Mouse (Mus musculus): Measurements from ENCODE around the gene Rwdd1. TPM values are rescaled to one million over a fixed set of nuclear protein-coding genes. Genes with fewer than 3 reads are reported as not detected.

The Rwdd1 gene
- polyA plus RNA-seq, 1 experiment from 2014 or later = 29.9 TPM

Other genes with a start within 250 kb of the Rwdd1 start
- not detected in 2 replicates for gene Sult3a2, start 232.9 kb downstream of the Rwdd1 start, polyA plus RNA-seq (2015; fragmentation: Nextera tagmentation; extraction: Ambion mirVana)
- not detected in 2 replicates for gene Sult3a1, start 161.9 kb downstream of the Rwdd1 start, polyA plus RNA-seq (2015; fragmentation: Nextera tagmentation; extraction: Ambion mirVana)
- 0.06 TPM in 1 of 2 replicates, not detected in the other for gene Rsph4a, start 114.5 kb downstream of the Rwdd1 start, polyA plus RNA-seq (2015; fragmentation: Nextera tagmentation; extraction: Ambion mirVana)
- 7.1 and 7.9 TPM in 2 replicates for gene Zup1, start 68.4 kb downstream of the Rwdd1 start, polyA plus RNA-seq (2015; fragmentation: Nextera tagmentation; extraction: Ambion mirVana)
- not detected in 2 replicates for gene Trappc3l, start 18.0 kb upstream of the Rwdd1 start, polyA plus RNA-seq (2015; fragmentation: Nextera tagmentation; extraction: Ambion mirVana)
- not detected in 2 replicates for gene Calhm4, start 24.7 kb upstream of the Rwdd1 start, polyA plus RNA-seq (2015; fragmentation: Nextera tagmentation; extraction: Ambion mirVana)
- 0.02 and 0.05 TPM in 2 replicates for gene Calhm5, start 76.9 kb upstream of the Rwdd1 start, polyA plus RNA-seq (2015; fragmentation: Nextera tagmentation; extraction: Ambion mirVana)
- gene Calhm6, start 108.4 kb upstream of the Rwdd1 start, polyA plus RNA-seq (2015; fragmentation: Nextera tagmentation; extraction: Ambion mirVana) = 1.8 and 2.4 TPM in 2 replicates
- 6.5 and 6.9 TPM in 2 replicates for gene Dse, start 188.1 kb upstream of the Rwdd1 start, polyA plus RNA-seq (2015; fragmentation: Nextera tagmentation; extraction: Ambion mirVana)